Mouse (Mus musculus): ENCODE measurements around the gene Homer1.

DNA sequence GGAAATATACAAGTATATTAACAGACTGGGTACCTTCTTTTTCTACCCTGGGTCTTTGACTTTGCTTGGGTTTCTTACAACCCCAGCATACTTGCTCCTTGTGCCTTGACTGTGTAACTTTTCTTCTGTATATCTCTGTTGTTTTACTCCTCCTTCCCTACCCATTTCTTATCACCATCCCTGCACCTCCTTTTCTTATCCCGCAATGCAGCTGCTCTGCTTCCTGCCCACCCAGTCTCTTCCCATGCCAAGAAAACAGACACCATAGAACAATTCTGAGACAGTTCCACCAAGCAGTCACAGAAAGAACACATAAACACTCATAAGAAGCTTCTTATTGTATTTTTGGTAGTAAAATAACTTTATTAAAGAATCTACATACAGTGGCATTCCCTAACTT lies 81.9 kb downstream of the Homer1 start:
- TF ChIP-seq CTCF (IDR thresholded peaks at IDR 0.05; ENCODE audit: extremely low read depth, insufficient read length, insufficient replicate concordance, low read depth, low read length) (no peak), POLR2A (IDR thresholded peaks at IDR 0.05; ENCODE audit: low read depth, low read length) (no peak)
